Mouse (Mus musculus) olfactory bulb, adult 2 months (tissue): ENCODE results near the gene Brpf1.

Experiments used
- CTCF ChIP-seq: fragments of 200-500 bp; IDR thresholded peaks from 2 replicates; pipeline ENCODE4 v1.5.1; 2012; ENCODE audit warnings: low read depth, mild to moderate bottlenecking, low read length, moderate library complexity; ENCODE audit not compliant: insufficient read depth
- POLR2A ChIP-seq: fragments of 200-500 bp; IDR thresholded peaks from 2 replicates; pipeline ENCODE4 v1.6.1; 2012; ENCODE audit warnings: mild to moderate bottlenecking, low read depth, low read length, moderate library complexity; ENCODE audit not compliant: insufficient read depth

GRCm38 (mm10) chr6:113336852-113337620 is 30.1 kb downstream of the Brpf1 start:
- no peak for TF ChIP-seq CTCF
- no peak for TF ChIP-seq POLR2A
